In genomic region chr17:25679818-25680217, GRCm38 (mm10) we compare ENCODE assay signal across 21 mouse cellular contexts. TPM values are rescaled to one million over a fixed set of nuclear protein-coding genes. Genes with fewer than 3 reads are reported as not detected.
DNase-seq lines count a peak whose midpoint lies in the region; ATAC-seq lines count a peak whose summit lies in the region.
"Had no signal": no experiment of that assay in that cellular context is flagged by ENCODE, and none has a peak within 500 bp of the region (broad histone marks: within the 10 kb centered on the region; RNA-seq: fewer than 3 reads in every experiment).

No protein-coding gene starts in this region.

- H3K4me2 ChIP-seq in midbrain, embryonic 11.5 days = peak overlapping the region; percentile 22; the same call in 1 of the 2 replicates
- H3K4me2 ChIP-seq in midbrain, embryonic 15.5 days = no peak overlapping the region
- peak overlapping the region; percentile 14; the same call in 1 of the 2 replicates for H3K4me2 ChIP-seq in forebrain, embryonic 15.5 days (replicated peaks)
- H3K4me2 ChIP-seq in limb, embryonic 12.5 days = no peak overlapping the region
- H3K4me2 ChIP-seq: embryonic facial prominence, embryonic 13.5 days; liver, embryonic 12.5 days; lung, embryonic 15.5 days had no signal

- peaks cover 16% of the 10 kb centered on the region for H3K4me1 ChIP-seq in midbrain, embryonic 11.5 days (ENCODE audit: control insufficient read depth, insufficient read depth, low read length)
- H3K4me1 ChIP-seq in midbrain, embryonic 15.5 days = peaks cover 10% of the 10 kb centered on the region
- H3K4me1 ChIP-seq in forebrain, embryonic 15.5 days = peaks cover 20% of the 10 kb centered on the region
- H3K4me1 ChIP-seq in limb, embryonic 12.5 days (replicated peaks) = no peaks in the 10 kb centered on the region
- H3K4me1 ChIP-seq: liver, embryonic 12.5 days; lung, embryonic 15.5 days had no signal

- no peaks in the 10 kb centered on the region for H3K36me3 ChIP-seq in midbrain, embryonic 11.5 days (ENCODE audit: control insufficient read depth, insufficient read depth, low read length)
- no peaks in the 10 kb centered on the region for H3K36me3 ChIP-seq in midbrain, embryonic 15.5 days (replicated peaks)
- H3K36me3 ChIP-seq in forebrain, embryonic 15.5 days = no peaks in the 10 kb centered on the region
- H3K36me3 ChIP-seq in limb, embryonic 12.5 days = no peaks in the 10 kb centered on the region
- H3K36me3 ChIP-seq: embryonic facial prominence, embryonic 13.5 days; liver, embryonic 12.5 days; lung, embryonic 15.5 days had no signal

- H3K4me3 ChIP-seq in midbrain, embryonic 11.5 days (ENCODE audit: low read depth, low read length) = no peak overlapping the region
- no peak overlapping the region for H3K4me3 ChIP-seq in midbrain, embryonic 15.5 days
- H3K4me3 ChIP-seq in forebrain, embryonic 15.5 days = no peak overlapping the region
- H3K4me3 ChIP-seq in limb, embryonic 12.5 days (replicated peaks) = no peak overlapping the region
- H3K4me3 ChIP-seq: embryonic facial prominence, embryonic 13.5 days; liver, embryonic 12.5 days; lung, embryonic 15.5 days had no signal

- peak overlapping the region; percentile 33; the same call in 1 of the 2 replicates for H3K9ac ChIP-seq in midbrain, embryonic 11.5 days (ENCODE audit: low read length)
- no peak overlapping the region for H3K9ac ChIP-seq in midbrain, embryonic 15.5 days
- no peak overlapping the region for H3K9ac ChIP-seq in forebrain, embryonic 15.5 days (replicated peaks)
- 0 out of 2 replicates have a peak overlapping the region, but pooled peaks have one; percentile 23 for H3K9ac ChIP-seq in limb, embryonic 12.5 days (replicated peaks)
- H3K9ac ChIP-seq: embryonic facial prominence, embryonic 13.5 days; liver, embryonic 12.5 days; lung, embryonic 15.5 days had no signal

- H3K27me3 ChIP-seq in midbrain, embryonic 11.5 days (ENCODE audit: control insufficient read depth, insufficient read depth, low read length) = no peaks in the 10 kb centered on the region
- H3K27me3 ChIP-seq in midbrain, embryonic 15.5 days (replicated peaks) = no peaks in the 10 kb centered on the region
- H3K27me3 ChIP-seq in forebrain, embryonic 15.5 days = no peaks in the 10 kb centered on the region
- H3K27me3 ChIP-seq in limb, embryonic 12.5 days = peaks cover 24% of the 10 kb centered on the region
- H3K27me3 ChIP-seq: embryonic facial prominence, embryonic 13.5 days; lung, embryonic 15.5 days had no signal

- peak; percentile 86 for DNase-seq in midbrain, embryonic 11.5 days (ENCODE audit: low spot score, missing footprints)
- peak; percentile 54 for DNase-seq in WW6 (ENCODE audit: low read depth, low spot score)
- DNase-seq in c-Kit-positive CD71-positive TER-119-positive erythroid progenitor cells, embryonic 14.5 days (ENCODE audit: low spot score) = no peak
- DNase-seq in kidney, postnatal 10 days = no peak
- DNase-seq in gastrocnemius, postnatal 14 days = no peak
- DNase-seq: cerebellum, adult 11 months; gastrocnemius, postnatal 10 days; heart, postnatal 10 days; thymus, adult 2 months had no signal

- H3K9me3 ChIP-seq in midbrain, embryonic 11.5 days (ENCODE audit: control insufficient read depth, low read length) = no peaks in the 10 kb centered on the region
- no peaks in the 10 kb centered on the region for H3K9me3 ChIP-seq in midbrain, embryonic 15.5 days
- H3K9me3 ChIP-seq in forebrain, embryonic 15.5 days = no peaks in the 10 kb centered on the region
- peaks cover 13% of the 10 kb centered on the region for H3K9me3 ChIP-seq in limb, embryonic 12.5 days
- H3K9me3 ChIP-seq: liver, embryonic 12.5 days; lung, embryonic 15.5 days had no signal

- no peak for ATAC-seq in midbrain, embryonic 11.5 days (ENCODE audit: low FRiP score)
- ATAC-seq in midbrain, embryonic 15.5 days (replicated peaks) = no peak
- ATAC-seq in forebrain, embryonic 15.5 days (replicated peaks) = peak; percentile 48
- ATAC-seq in limb, embryonic 12.5 days (ENCODE audit: insufficient number of reproducible peaks, insufficient read depth, low FRiP score, low TSS enrichment, low read depth) = no peak
- ATAC-seq: activated CD4-positive, CD25-positive, alpha-beta regulatory T cell, adult 4 months; intestine, embryonic 16.5 days; liver, embryonic 12.5 days had no signal

- 0 out of 2 replicates have a peak overlapping the region, but pooled peaks have one; percentile 22 for H3K27ac ChIP-seq in midbrain, embryonic 11.5 days (ENCODE audit: low read depth, low read length)
- H3K27ac ChIP-seq in midbrain, embryonic 15.5 days = no peak overlapping the region
- H3K27ac ChIP-seq in forebrain, embryonic 15.5 days (replicated peaks) = peak overlapping the region; percentile 38
- H3K27ac ChIP-seq in limb, embryonic 12.5 days = no peak overlapping the region
- H3K27ac ChIP-seq: embryonic facial prominence, embryonic 13.5 days; liver, embryonic 12.5 days; lung, embryonic 15.5 days had no signal

- intact Hi-C loops in gastrocnemius, postnatal 14 days (cut with DNase I; ENCODE audit: low total_unique reads) = no loop called here

- WGBS in midbrain, embryonic 11.5 days = 7% methylated on average over 5 of the region's 5 CpGs
- WGBS in midbrain, embryonic 15.5 days = 1% methylated on average over 5 of the region's 5 CpGs
- 3% methylated on average over 5 of the region's 5 CpGs for WGBS in forebrain, embryonic 15.5 days
- WGBS in limb, embryonic 12.5 days = 12% methylated on average over 5 of the region's 5 CpGs

RNA-seq across cellular contexts. Expression of gene Gng13, which starts 37.2 kb away (rescaled TPM):
- 0.77 and 1.3 TPM in 2 replicates for polyA plus RNA-seq in midbrain, embryonic 11.5 days (2014; fragmentation: Nextera tagmentation; extraction: Ambion mirVana)
- polyA plus RNA-seq in midbrain, embryonic 15.5 days (2015; fragmentation: Nextera tagmentation; extraction: Ambion mirVana) = 3.5 and 4.0 TPM in 2 replicates
- 1.6 and 1.7 TPM in 2 replicates for polyA plus RNA-seq in forebrain, embryonic 15.5 days (2015; fragmentation: Nextera tagmentation; extraction: Ambion mirVana)
- polyA plus RNA-seq in limb, embryonic 12.5 days (2016; fragmentation: Nextera tagmentation; extraction: Ambion mirVana) = 0.74 and 1.3 TPM in 2 replicates
- not detected for total RNA-seq in gastrocnemius, postnatal 14 days (2021)
- total RNA-seq: gastrocnemius, postnatal 10 days; megakaryocyte, adult 5-6 weeks had no signal
- polyA plus RNA-seq: activated CD4-positive, CD25-positive, alpha-beta regulatory T cell, adult 4 months; C2C12 had no signal

RNA-seq across cellular contexts. Expression of gene Chtf18, which starts 47.4 kb away (rescaled TPM):
- polyA plus RNA-seq in midbrain, embryonic 11.5 days (2014; fragmentation: Nextera tagmentation; extraction: Ambion mirVana) = 15.0 and 17.3 TPM in 2 replicates
- 5.7 and 6.3 TPM in 2 replicates for polyA plus RNA-seq in midbrain, embryonic 15.5 days (2015; fragmentation: Nextera tagmentation; extraction: Ambion mirVana)
- polyA plus RNA-seq in forebrain, embryonic 15.5 days (2015; fragmentation: Nextera tagmentation; extraction: Ambion mirVana) = 14.5 and 14.8 TPM in 2 replicates
- polyA plus RNA-seq in limb, embryonic 12.5 days (2016; fragmentation: Nextera tagmentation; extraction: Ambion mirVana) = 48.3 and 49.5 TPM in 2 replicates
- total RNA-seq in gastrocnemius, postnatal 14 days (2021) = 1 to 10 TPM; 1.3 to 2.5 TPM

RNA-seq across cellular contexts. Expression of gene Rpusd1, which starts 47.7 kb away (rescaled TPM):
- polyA plus RNA-seq in midbrain, embryonic 11.5 days (2014; fragmentation: Nextera tagmentation; extraction: Ambion mirVana) = 16.0 and 19.8 TPM in 2 replicates
- 27.7 and 30.5 TPM in 2 replicates for polyA plus RNA-seq in midbrain, embryonic 15.5 days (2015; fragmentation: Nextera tagmentation; extraction: Ambion mirVana)
- 24.2 and 26.3 TPM in 2 replicates for polyA plus RNA-seq in forebrain, embryonic 15.5 days (2015; fragmentation: Nextera tagmentation; extraction: Ambion mirVana)
- 21.6 and 22.4 TPM in 2 replicates for polyA plus RNA-seq in limb, embryonic 12.5 days (2016; fragmentation: Nextera tagmentation; extraction: Ambion mirVana)
- 1 to 10 TPM; 3.4 to 3.8 TPM for total RNA-seq in gastrocnemius, postnatal 14 days (2021)

RNA-seq across cellular contexts. Expression of gene Mslnl, which starts 56.0 kb away (rescaled TPM):
- not detected in 2 replicates for polyA plus RNA-seq in midbrain, embryonic 11.5 days (2014; fragmentation: Nextera tagmentation; extraction: Ambion mirVana)
- polyA plus RNA-seq in midbrain, embryonic 15.5 days (2015; fragmentation: Nextera tagmentation; extraction: Ambion mirVana) = not detected in 2 replicates
- polyA plus RNA-seq in forebrain, embryonic 15.5 days (2015; fragmentation: Nextera tagmentation; extraction: Ambion mirVana) = not detected in 2 replicates
- not detected in 2 replicates for polyA plus RNA-seq in limb, embryonic 12.5 days (2016; fragmentation: Nextera tagmentation; extraction: Ambion mirVana)
- not detected for total RNA-seq in gastrocnemius, postnatal 14 days (2021)
- total RNA-seq: gastrocnemius, postnatal 10 days; heart, adult 8-10 months; heart, postnatal 10 days had no signal
- polyA plus RNA-seq: C2C12; embryonic facial prominence, embryonic 13.5 days; kidney, embryonic 16.5 days; liver, embryonic 12.5 days had no signal

Comparison
In these comparisons a context has a peak if more than half of its experiments do, and no peak if none do; other contexts are left out.
1. H3K27ac ChIP-seq: peak in midbrain, embryonic 11.5 days (single experiment) and forebrain, embryonic 15.5 days (single experiment); none in midbrain, embryonic 15.5 days (single experiment) and limb, embryonic 12.5 days (single experiment).
2. H3K4me2 ChIP-seq: peak in midbrain, embryonic 11.5 days (single experiment) and forebrain, embryonic 15.5 days (single experiment); none in midbrain, embryonic 15.5 days (single experiment) and limb, embryonic 12.5 days (single experiment).
3. H3K9ac ChIP-seq: peak in midbrain, embryonic 11.5 days (single experiment) and limb, embryonic 12.5 days (single experiment); none in midbrain, embryonic 15.5 days (single experiment) and forebrain, embryonic 15.5 days (single experiment).
4. DNase-seq: peak in midbrain, embryonic 11.5 days (single experiment) and WW6 (single experiment); none in c-Kit-positive CD71-positive TER-119-positive erythroid progenitor cells, embryonic 14.5 days (single experiment), kidney, postnatal 10 days (single experiment) and gastrocnemius, postnatal 14 days (single experiment).